Mouse (Mus musculus) monocyte, adult 5-6 weeks (primary cell): ENCODE measurements around the gene Dbndd1. TPM values are rescaled to one million over a fixed set of nuclear protein-coding genes. Genes with fewer than 3 reads are reported as not detected.
A peak's percentile ranks its signal among the peaks of the same experiment; 100 is the strongest.
"Not testable (repeated sequence)": the region's sequence is repeated elsewhere in the genome, so short reads cannot be mapped to it uniquely, and the experiment has no call there.

ENCODE experiments used
- ATAC-seq: fragments of 153-309, 156-312 bp; replicated peaks from 2 replicates; pipeline ENCODE4 v1.8.0; 2017; ENCODE audit warnings: mild to moderate bottlenecking; ENCODE audit not compliant: low TSS enrichment, insufficient number of reproducible peaks, severe bottlenecking, poor library complexity, low FRiP score
- total RNA-seq: library from RNA; stranded (forward); fragments of 200-1000, 200-491, 200-594 nt; gene quantifications from 3 replicates; pipeline ENCODE4 v1.2.3, GENCODE M21; 2017

Gene Dbndd1
- total RNA-seq, 1 experiment from 2014 or later: not detected

DNA sequence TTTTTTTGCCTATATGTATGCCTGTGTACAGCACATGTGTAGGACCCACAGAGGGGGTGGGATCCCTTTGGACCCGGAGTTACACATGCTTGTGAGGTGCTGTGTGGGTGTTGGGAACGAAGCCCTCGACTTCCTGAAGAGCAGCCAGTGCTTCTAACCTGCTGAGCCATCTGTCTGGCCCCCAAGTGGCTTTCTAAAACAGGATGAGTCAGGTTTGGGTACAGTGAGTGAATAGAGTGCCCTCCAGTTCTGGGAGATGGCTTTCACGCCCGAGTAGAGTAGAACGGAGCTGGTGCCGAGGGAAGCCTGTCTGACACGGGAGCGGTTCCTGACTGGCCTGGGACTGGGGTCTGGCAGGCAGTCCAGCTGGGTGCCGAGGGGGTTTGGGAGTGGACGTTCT lies 15.7 kb downstream of the Dbndd1 start:
- no peak; the same call in 1 of the 2 replicates for ATAC-seq

DNA sequence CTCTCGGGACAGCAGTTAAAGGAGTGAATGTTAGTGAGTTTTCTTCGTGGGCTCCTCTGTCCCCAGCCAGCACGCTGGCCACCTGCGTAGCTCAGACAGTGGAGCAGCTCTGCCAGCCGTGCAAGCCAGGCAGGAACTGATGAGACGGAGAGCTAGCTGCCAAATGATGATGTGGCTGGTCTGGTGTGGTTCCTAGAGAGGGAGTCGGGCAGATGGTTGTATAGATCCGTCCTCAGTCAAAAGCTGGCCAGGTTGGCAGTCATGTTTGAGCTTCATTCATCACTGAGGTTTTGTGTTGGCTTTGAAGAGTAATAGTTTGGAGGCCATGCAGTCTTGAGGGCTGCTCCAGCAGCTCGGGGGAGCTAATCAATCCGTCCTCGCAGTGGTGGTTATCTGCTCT lies 16.3 kb downstream of the Dbndd1 start:
- no peak for ATAC-seq

DNA sequence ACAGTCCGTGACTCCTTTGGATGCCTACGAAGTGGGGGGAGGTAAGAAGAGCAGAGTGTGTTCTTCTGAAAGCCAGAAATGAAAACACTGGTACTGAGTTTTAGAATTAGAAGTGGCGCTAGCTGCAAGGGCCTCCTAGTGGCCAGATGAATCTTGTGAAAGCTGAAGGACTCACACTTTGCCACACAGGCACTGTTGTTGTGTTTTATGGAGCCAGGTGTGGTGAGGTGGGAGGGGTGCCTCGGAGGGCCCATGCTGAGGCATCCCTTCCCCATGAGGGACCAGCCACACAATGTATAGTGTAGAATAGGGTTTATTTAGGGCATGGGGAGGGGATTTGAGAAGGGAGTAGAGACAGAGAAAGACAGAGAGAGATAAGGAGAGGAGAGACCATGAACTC lies 17.6 kb downstream of the Dbndd1 start:
- ATAC-seq: no peak

DNA sequence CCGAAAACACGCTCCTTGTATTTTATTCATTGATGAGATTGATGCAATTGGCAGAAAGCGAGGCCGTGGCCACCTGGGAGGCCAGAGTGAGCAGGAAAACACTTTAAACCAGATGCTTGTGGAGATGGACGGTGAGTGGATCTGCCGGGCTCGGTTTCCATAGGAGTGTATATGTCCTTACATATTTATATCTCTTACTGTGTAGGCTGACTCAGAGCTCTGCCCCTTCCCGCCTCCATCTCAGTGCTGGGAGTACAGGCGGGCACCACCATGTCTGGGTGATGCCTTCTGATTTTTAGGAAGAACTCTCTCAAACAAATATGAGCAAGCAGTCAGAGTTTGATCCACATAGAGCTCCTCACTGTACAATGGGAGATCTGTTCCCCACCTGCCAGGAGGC lies 22.4 kb downstream of the Dbndd1 start:
- no peak for ATAC-seq

DNA sequence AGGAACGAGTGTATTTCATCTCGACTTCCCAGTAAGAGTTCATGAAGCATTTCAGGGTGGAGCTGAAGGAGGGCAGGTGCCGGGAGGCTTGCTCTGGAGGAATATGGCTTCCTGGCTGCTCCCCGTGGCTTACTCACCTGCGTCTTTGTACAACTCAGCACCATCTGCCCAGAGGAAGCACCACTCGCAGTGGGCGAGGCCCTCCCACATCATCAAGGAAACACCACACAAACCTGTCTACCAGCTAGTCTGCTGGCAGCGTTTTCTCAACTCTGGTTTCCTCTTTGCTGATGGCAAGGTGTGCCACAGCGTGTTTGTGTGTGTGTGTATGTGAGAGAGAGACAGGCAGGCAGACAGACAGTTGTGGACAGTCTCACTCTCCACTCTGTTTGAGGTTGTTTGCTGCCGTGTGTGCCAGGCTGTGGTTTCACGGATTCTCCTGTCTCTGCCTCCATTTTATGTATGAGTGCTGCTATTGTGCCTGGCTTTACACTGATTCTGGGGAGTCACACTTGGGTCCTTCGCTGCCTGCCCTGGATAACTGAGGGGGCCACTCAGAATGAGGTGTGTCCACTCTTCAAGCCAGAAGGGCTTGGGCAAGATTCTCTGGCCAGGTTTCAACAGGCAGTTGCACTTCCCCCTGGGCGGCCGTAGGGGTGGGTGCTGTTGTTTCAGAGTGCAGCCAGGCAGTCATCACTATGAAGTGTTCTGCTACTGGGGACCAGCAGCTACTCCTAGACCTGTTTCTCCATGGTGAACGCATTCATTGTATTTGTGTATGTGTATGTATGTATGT lies 23.8 kb downstream of the Dbndd1 start:
- no peak for ATAC-seq

DNA sequence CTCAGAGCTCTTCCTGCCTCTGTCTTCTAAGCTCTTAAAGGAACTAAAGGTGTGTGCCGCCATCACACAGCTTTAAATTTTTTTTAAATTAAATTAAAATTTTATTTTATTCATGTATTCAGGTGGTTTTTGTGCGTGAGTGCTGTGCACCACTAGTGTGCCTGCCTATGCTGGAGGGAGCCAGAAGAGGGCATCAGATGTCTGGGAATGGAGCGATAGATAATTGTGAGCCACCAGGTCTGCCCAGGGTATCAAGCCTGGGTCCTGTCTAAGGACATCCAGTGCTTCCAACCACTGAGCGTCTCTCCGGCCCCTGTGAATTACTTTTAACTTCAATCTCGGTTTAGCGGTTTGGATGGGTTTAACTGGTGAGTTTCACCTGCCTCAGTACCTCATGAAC lies 32.6 kb downstream of the Dbndd1 start:
- no peak for ATAC-seq

DNA sequence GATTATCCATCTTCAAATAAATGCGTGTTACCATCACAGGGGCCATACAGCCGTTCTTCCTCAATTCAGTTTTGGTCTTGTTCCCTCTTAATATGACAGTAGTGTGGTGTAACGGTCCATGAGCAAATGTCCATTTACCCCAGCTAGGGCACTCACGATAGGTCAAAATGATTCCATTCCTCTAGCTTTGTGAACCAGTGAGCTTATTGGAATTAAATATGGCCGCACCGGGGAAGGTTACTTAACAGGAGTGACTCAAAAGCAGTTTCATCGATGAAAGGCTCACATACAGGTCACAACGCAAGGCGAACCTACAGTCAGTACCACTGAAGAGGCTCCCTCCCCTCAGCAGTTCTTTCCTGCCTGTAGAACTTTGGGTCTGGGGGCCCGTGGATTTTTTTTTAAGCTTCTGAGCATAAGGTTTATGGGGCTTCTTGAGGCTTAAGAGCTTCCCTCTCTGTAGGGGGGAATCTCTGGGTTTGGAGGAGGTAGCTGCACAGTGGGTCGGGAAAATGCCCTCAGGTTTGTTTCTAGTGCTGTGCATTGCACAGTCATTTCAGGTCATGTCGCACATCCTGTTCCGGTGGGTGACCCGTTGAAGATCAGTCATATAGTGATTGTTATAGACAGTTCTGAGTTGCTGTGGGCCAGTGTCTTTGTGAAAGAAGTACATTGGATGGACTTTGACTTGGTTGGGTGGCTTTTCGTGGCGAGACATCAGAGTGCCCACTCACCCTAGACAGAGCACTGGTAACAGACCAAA lies 36.6 kb downstream of the Dbndd1 start:
- ATAC-seq: peak; percentile 57

DNA sequence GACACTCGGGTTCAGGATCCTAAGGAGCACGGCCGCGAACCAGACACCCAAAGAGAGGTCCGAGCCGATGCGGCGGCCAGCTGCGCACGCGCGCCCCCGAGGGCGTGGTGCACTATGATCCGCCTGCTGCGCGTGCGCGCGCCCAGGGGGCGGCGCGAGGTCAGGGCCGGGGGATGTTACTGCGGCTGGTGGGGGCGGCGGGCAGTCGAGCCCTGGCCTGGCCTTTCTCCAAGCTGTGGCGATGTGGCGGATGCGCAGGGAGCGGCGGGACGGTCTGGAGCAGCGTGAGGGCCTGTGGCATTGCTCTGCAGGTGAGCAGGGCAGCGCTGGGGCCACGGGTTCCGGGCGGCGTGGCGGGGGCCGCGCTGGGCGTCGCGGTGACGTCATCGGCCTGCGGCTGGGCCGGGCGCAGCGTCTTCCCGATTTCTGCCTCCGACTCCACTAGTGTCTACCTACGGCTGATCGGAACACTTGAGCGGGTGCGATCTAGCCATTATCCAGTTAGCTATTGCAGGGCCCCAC lies 37.5 kb downstream of the Dbndd1 start, which contains the start of gene Afg3l1:
Afg3l1 (plus strand) TSS at position 167 of the 522 bp plus-strand sequence.
- peak; percentile 61 for ATAC-seq

DNA sequence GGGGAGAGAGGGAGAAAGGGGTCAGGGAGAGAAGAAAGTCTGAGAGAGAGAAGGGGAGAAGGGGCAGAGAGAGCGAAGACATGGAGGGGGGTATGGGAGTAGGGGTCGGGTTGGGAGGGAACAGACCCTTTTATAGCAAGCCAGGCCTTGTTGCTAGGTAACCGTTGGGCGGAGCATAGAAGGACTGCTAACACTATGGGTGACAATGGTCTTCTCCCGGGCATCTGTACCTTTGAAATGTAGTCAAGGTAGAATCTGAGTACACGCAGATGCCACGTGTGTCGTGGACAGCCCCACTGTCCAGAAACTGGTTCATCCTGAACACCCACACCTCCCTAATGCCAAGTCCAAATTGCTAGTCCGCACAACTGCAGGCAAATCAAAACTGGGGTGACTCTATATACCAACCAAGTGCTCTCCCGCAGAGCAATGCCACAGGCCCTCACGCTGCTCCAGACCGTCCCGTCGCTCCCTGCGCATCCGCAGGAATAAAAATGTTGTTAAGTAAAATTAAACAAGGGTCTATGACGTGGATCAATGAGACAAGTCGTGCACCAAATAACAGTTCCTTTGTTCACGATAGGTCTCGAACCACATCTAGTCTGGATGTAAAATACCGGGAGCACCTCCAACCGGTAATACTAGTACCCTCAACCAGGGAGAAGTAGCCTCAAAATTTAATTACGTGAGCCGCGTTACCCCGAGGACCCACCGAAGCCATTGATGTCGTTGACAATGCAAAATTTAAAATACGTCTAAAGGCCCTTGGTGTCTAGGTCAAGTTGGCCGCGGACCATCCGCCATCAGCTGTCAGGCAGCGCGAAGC lies 38.1 kb downstream of the Dbndd1 start:
- no peak for ATAC-seq

DNA sequence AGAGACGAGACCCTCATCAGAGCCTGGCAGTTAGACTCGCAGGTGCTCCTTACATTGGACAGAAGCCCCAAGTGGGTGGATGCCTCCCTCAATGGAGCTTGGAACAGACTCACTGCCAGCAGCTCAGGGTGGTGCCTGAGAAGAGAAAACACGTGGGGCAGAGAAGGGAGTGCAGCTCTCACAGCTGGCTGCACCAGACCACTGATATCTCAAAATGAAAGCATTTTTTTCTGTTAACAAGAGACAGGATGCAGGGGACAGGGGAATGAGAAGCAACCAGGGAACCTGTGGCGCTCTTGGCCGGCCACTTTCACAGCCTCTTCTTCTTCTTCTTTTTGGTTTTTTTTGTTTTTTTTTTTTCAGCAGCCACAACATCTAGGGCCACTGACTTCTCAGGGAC lies 40.7 kb downstream of the Dbndd1 start:
- ATAC-seq: not testable (repeated sequence)

DNA sequence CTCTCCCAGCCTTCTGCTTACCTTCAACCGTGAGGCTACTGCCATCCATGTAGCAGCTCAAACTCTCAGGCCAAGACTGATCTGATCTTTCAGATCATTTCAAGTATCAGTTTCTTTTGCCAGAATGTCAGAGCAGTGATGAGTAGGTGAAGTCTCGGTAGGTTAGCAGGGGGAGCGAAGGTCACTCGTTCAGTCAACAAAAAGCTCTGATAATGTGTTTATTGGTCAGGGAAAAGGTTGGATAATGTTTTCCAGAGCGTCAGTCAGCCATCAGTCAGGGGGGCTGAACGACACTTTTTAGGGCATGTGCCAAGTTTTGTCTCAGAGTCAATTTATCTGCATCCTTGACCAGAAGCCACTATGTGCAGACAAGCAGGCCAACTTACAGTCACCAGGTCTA lies 42.3 kb downstream of the Dbndd1 start:
- ATAC-seq: not testable (repeated sequence)

DNA sequence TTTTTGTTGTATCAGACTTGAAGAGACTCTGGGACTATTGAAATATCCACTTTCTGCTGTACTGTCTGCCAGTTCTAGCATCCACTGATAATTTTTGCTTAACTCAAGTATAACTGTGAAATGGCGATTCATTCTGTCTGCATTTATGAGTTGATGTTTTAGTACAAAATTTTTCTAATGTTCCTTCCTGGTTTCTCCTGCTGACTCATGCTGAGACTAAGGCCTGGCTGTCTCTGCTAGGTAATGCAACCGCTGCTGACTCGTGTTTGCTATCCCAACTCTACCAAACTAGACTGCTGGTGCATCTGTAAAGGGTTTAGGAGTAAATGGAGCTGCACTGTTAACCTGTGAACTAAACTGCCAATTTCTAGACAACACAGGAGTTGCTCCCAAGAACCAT lies 47.8 kb downstream of the Dbndd1 start:
- no peak for ATAC-seq

DNA sequence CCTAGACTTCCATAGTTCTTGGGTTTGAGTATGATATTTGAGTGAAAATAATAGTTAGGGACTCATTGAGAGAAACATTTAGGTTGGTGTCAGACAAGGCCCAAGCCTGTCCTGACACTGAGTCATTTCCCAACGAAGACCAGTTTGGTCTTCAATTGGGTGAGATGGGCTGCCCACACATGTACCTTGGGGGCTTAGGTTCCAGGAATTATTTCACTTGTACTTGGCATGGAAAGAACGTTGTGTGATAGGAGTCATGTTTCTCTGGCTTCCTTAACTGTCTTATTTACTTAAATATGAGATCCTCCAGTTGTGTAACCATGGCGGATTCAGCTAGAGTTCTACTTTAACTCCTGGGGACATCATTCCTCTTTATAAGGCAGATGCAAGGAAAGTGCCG lies 51.6 kb downstream of the Dbndd1 start:
- no peak for ATAC-seq

Other genes starting within 250 kb of the Dbndd1 start
- gene Fanca, start 196.9 kb downstream of the Dbndd1 start, total RNA-seq: 11.2 to 31.4 TPM (median 24.6 TPM) in 3 replicates
- gene Spire2, start 182.8 kb downstream of the Dbndd1 start, total RNA-seq: 0.32 TPM in 1 of 3 replicates, not detected in the others
- 415 to 577 TPM (median 562 TPM) in 3 replicates for gene Tcf25, start 141.7 kb downstream of the Dbndd1 start, total RNA-seq
- not detected in 3 replicates for gene Mc1r, start 108.4 kb downstream of the Dbndd1 start, total RNA-seq
- gene Tubb3, start 104.0 kb downstream of the Dbndd1 start, total RNA-seq: 0.29 to 0.96 TPM (median 0.76 TPM) in 3 replicates
- 9.1 to 9.7 TPM (median 9.4 TPM) in 3 replicates for gene Def8, start 91.9 kb downstream of the Dbndd1 start, total RNA-seq
- gene Afg3l1, start 37.6 kb downstream of the Dbndd1 start, total RNA-seq: 11.3 to 24.6 TPM (median 14.3 TPM) in 3 replicates
- 4.2 to 6.7 TPM (median 5.1 TPM) in 3 replicates for gene Gas8, start 3.4 kb upstream of the Dbndd1 start, total RNA-seq
- 0.19 to 1.7 TPM (median 0.86 TPM) in 3 replicates for gene Rhou, start 138.5 kb upstream of the Dbndd1 start, total RNA-seq